Mouse (Mus musculus): ENCODE measurements around the gene Cep295.

GRCm38 (mm10) chr9:15298451-15298850 is 59.1 kb downstream of the Cep295 start:
- TF ChIP-seq CTCF (IDR thresholded peaks at IDR 0.05; ENCODE audit: low read depth, low read length), result no peak
- no peak for TF ChIP-seq POLR2A (IDR thresholded peaks at IDR 0.05; ENCODE audit: insufficient read depth, low read length)
- no peak for TF ChIP-seq EP300 (IDR thresholded peaks at IDR 0.05; ENCODE audit: insufficient read depth, low read depth, low read length)
